Mouse (Mus musculus): Measurements from ENCODE around the gene Nav2.
A peak's percentile ranks its signal among the peaks of the same experiment; 100 is the strongest.

Nav2 gene

GRCm38 (mm10) chr7:49248333-49249086 lies 340.0 kb downstream of the Nav2 start:
- DNase-seq (ENCODE audit: low spot score in 2 of 2), result no peak

- no peak for DNase-seq (ENCODE audit: low spot score in 2 of 2)
Measured at GRCm38 (mm10) chr7:49249462-49249861, 340.9 kb downstream of the Nav2 start.

GRCm38 (mm10) chr7:49249996-49250395 lies 341.5 kb downstream of the Nav2 start:
- DNase-seq (ENCODE audit: low spot score in 2 of 2), result peak; percentile 71 to 80

GRCm38 (mm10) chr7:49250581-49251307 lies 342.2 kb downstream of the Nav2 start:
- no peak for DNase-seq (ENCODE audit: low spot score in 2 of 2)

GRCm38 (mm10) chr7:49251308-49251638 lies 342.8 kb downstream of the Nav2 start:
- DNase-seq (ENCODE audit: low spot score in 2 of 2), result no peak

- no peak for DNase-seq (ENCODE audit: low spot score in 2 of 2)
Measured at GRCm38 (mm10) chr7:49252444-49252843, 343.9 kb downstream of the Nav2 start.

GRCm38 (mm10) chr7:49252902-49253301 lies 344.4 kb downstream of the Nav2 start:
- no peak for DNase-seq (ENCODE audit: low spot score in 2 of 2)

GRCm38 (mm10) chr7:49255053-49255452 lies 346.5 kb downstream of the Nav2 start:
- DNase-seq (ENCODE audit: low spot score in 2 of 2), result no peak

GRCm38 (mm10) chr7:49257234-49257906 lies 348.9 kb downstream of the Nav2 start:
- DNase-seq (ENCODE audit: low spot score in 2 of 2), result no peak

GRCm38 (mm10) chr7:49258088-49258487 lies 349.6 kb downstream of the Nav2 start:
- no peak for DNase-seq (ENCODE audit: low spot score in 2 of 2)

- no peak for DNase-seq (ENCODE audit: low spot score in 2 of 2)
Measured at GRCm38 (mm10) chr7:49261941-49262511, 353.5 kb downstream of the Nav2 start.

- DNase-seq (ENCODE audit: low spot score in 2 of 2), result no peak
Measured at GRCm38 (mm10) chr7:49266422-49266821, 357.9 kb downstream of the Nav2 start.

- DNase-seq (ENCODE audit: low spot score in 2 of 2), result no peak
Measured at GRCm38 (mm10) chr7:49267621-49268325, 359.3 kb downstream of the Nav2 start.

GRCm38 (mm10) chr7:49268401-49268921 lies 359.9 kb downstream of the Nav2 start:
- no peak for DNase-seq (ENCODE audit: low spot score in 2 of 2)

GRCm38 (mm10) chr7:49270855-49271254 lies 362.3 kb downstream of the Nav2 start:
- no peak for DNase-seq (ENCODE audit: low spot score in 2 of 2)

GRCm38 (mm10) chr7:49272445-49273439 lies 364.2 kb downstream of the Nav2 start:
- DNase-seq (ENCODE audit: low spot score in 2 of 2), result peak; percentile 68 to 72

GRCm38 (mm10) chr7:49273907-49274656 lies 365.6 kb downstream of the Nav2 start:
- DNase-seq (ENCODE audit: low spot score in 2 of 2), result no peak

GRCm38 (mm10) chr7:49274676-49275075 lies 366.2 kb downstream of the Nav2 start:
- DNase-seq (ENCODE audit: low spot score in 2 of 2), result no peak

GRCm38 (mm10) chr7:49276163-49276562 lies 367.6 kb downstream of the Nav2 start:
- DNase-seq (ENCODE audit: low spot score in 2 of 2), result no peak

All from urinary bladder, postnatal 36 days (tissue).